Mouse (Mus musculus) heart, adult 9 months (tissue): ENCODE data around the gene Pola2.

Experiments used
- DNase-seq, 2 experiments: peaks; one replicate each; pipeline ENCODE4 v3.0.0; 2022; ENCODE audit warnings: low spot score in 2 of 2

The Pola2 gene

GRCm38 (mm10) chr19:5965280-5965679 is 1.3 kb upstream of the Pola2 start:
- DNase-seq = peak; percentile 22 to 65

- no peak for DNase-seq
These were observed 802 bp upstream of the Pola2 start for GRCm38 (mm10) chr19:5964804-5965203.

DNA sequence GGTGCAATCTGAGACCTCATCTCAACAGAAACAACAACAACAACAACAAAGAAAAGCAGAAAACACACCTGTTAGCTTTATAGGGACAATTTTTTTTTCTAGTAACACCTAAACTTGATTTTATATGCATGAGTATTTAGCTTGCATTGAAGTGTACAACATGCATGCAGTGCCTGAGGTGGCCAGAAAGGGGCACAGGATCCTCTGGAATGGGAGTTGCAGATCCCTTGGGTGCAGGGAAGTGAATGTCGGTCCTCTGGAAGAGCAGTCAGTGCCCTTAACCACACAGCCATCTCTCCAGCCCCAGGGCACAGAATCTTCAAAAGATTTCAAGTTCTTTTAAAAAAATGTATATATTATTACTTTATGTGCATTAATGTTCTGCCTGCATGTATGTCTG is 1.4 kb downstream of the Pola2 start:
- DNase-seq = no peak

GRCm38 (mm10) chr19:5957371-5957770 is 6.6 kb downstream of the Pola2 start:
- DNase-seq = no peak

DNA sequence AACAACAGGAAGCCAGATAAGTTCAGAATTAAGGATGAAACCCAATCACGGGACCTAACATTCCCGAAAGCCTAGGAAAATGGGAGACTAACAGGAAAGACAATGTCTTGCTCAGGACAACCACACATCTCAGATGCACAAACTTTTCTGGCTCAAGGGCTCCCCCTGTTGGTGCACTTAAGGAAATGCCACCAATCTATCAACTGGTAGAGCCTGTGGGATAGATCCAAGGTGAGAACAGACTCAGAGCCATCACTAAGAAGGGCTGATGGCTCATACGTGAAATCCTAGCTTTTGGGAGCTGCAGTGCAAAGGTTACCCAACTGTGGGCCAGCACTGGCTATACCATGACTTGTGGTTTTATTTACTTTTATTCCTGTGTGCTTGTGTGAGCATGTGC is 7.3 kb downstream of the Pola2 start:
- peak; percentile 80 to 89 for DNase-seq

- DNase-seq = peak; percentile 76 to 82
These were observed 8.0 kb downstream of the Pola2 start for GRCm38 (mm10) chr19:5955704-5956670.

DNA sequence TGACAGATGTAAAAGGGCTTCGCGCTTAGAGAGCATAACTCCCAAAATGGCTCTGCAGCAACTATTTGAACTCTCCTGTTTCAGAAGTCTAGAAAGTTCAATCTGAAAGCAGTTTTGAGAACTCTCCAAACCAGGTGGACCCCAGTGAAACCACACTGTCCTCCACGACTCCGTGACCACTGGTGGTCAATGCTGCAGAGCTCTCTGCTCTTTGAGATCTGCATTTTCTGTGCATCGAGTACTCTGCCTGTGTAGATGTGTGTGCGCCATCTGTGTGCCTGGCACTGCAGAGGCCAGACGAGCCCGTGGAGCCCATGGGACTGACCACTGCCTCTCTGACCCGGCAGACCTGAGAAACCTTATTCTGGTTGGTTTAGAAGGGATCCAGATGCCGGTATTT is 9.1 kb downstream of the Pola2 start:
- no peak for DNase-seq

DNA sequence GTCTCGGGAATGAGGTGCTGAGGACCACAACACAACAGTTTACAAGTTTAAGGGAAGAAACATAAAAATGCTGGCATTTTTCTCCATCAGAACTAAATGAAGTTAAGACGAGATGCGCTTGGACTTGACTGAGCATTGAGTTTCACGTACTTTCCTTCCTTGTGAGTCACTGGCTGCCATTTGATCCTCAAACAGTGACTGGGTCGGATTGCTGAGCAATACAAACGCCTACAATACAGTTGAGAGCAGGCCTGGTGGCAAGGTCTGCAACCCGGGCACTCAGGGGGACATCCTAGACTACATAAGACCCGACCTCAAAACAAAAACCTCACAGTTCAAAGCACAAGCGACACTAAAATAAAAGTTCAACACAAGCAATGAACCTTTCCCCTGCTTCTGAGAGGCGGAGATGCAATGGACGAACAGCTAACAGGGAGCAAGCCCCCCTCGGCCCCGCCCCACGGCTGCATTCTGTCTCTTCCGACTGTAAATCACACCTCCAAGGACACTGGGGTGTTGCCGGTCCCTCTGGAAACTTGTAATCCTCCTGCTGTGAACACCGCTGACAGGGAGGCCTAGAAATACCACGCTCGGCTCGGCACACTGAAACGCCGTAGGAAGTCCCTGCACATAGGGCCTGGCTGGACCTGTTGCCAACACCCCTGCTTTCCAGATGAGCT is 9.8 kb downstream of the Pola2 start:
- no peak for DNase-seq

DNA sequence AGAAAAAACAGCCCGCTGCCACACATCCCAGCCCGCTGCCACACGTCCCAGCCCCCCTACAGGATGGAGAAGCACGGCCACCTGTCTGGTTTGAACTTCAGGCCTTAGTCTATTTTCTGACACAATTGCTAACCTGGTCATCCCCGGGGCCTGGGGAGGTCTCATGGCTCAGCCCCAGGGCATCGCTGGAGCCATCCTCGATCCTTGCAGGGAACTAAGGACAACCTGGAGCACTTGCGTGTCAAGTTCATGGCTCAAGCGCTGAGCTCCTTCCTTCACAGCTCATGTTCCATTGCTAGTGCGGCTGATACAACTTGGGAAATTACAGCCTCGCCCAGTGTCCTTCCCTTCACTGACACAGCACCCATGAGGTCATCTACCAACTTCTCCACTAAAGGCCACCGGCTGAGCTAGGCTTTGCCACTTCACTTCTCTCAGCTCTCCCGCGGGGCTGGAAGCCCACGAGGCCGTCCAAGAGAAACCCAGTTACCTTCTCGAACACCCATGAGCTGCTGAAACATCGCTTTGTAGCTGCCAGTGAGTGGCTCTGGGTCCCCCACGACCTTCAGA is 10.7 kb downstream of the Pola2 start:
- no peak for DNase-seq

GRCm38 (mm10) chr19:5952071-5952691 is 11.8 kb downstream of the Pola2 start:
- DNase-seq = peak; percentile 88 to 95

DNA sequence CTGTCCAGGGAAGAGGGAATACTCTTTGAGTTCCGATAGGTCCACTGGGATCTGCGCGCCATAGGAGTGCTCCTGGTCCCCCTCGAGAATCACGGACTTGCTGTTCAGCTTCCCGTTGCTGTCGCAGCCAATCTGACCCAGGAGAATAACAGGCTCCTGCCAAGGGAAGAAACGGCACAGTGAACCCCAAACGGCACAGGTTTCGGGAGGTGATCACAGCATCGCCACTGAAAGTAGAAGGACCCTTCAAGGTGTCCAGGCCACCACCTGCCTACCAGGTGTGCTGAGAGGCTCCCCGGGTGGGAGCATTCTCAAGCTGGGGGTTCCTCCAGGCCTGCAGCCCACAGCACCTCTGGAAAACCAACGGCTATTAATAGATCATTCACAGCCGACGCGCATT is 12.4 kb downstream of the Pola2 start:
- no peak for DNase-seq

GRCm38 (mm10) chr19:5950218-5950617 is 13.8 kb downstream of the Pola2 start:
- no peak for DNase-seq

DNA sequence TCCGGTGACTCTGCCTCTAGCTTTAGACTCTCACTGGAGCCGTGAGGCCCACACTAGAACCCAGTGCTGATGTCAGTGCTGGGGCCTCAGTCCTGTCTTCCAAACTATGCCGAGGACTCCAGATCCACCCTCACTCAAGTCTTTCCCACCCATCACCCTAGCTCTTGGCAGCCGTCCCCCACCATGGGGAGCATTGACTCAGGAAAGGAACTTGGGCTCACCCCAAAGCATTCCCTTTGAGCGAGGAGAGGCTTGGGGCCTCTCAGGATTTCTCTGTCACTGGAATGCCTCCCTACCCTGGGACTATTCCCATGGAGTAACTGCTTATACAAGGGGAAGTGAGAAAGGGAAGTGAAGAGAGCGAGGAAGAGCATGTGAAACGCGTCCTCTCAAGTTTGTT is 18.1 kb downstream of the Pola2 start:
- DNase-seq = peak; percentile 71 to 78

- no peak for DNase-seq
These were observed 19.0 kb downstream of the Pola2 start for GRCm38 (mm10) chr19:5945027-5945426.

DNA sequence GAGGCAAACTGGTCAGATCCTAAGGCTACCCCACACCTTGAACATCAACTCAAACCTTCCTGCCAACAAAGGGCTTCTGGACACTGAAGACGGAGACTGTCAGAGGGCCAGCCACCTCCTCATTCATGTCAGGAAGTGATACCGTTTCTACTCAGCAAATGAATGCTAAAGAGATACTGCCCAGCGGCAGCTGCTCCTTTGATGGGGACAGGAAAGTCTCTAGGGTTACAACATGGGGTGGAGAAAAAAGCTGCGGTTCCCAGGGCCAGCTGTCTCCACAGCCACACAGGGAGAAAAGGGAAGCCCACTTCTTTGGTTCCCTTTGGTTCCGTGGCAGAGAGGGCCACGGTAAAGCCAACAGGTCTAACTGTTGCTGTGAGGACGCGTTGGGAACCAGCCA is 19.9 kb downstream of the Pola2 start:
- DNase-seq = no peak

DNA sequence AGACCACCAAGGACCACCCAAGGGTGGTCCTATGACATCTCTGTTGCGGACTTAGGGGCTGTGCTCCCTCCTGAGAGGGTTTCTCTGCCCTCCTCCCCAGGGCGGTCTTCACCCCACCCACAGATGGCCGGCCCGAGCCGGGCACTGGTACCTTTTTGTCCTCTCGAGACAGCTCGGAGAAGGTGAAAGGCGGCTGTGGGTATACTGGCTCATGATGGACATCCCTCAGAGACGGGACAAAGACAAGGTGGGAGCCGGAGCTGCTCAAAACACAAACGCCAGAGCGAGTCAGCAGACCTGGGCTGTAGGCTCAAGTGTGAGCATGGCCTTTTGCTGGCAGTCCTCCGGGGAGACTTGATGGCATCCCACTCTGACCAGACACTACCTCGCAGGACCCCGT is 20.6 kb downstream of the Pola2 start:
- DNase-seq = no peak

- DNase-seq = no peak
These were observed 21.4 kb downstream of the Pola2 start for GRCm38 (mm10) chr19:5942581-5942980.

- no peak for DNase-seq
These were observed 23.3 kb downstream of the Pola2 start for GRCm38 (mm10) chr19:5940656-5941055.

DNA sequence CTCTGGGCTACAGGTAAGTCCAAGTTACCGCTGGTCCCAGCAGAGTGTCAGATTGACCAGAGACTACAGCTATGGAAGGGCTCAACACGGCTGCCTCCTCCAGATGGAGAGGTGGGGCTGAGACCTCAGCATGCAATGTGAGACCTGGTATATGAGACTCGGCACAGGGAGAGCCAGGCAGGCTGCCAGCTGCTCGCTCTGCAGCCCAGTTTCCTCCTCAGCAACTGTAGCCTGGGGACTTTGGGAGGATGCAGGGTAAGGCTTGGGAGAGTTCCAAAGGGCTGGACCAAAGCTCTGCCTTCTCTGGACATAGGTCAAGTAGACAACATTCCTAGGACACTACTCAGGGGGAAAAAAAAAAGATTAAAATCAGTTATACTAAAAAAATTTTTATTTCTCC is 23.8 kb downstream of the Pola2 start:
- DNase-seq = peak; percentile 88 to 90

DNA sequence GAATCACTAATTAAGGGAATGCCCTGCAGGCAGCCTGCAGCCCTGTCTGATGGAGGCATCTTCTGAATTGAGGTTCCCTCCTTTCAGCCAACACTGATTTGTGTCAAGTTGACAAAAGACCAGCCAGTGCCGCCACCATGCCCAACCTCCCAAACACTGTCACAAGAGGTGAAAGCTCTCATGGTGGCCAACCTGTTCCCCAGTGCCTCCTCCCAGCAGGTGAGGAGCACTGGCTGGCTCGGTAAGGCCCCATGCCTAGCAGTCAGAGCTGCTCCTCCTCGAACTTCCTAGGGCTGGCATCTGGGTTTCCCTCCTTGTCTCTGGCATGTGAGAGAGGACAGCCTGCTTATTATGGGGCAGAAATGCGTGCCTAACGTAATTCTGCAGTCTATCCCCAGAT is 24.3 kb downstream of the Pola2 start:
- DNase-seq = no peak

DNA sequence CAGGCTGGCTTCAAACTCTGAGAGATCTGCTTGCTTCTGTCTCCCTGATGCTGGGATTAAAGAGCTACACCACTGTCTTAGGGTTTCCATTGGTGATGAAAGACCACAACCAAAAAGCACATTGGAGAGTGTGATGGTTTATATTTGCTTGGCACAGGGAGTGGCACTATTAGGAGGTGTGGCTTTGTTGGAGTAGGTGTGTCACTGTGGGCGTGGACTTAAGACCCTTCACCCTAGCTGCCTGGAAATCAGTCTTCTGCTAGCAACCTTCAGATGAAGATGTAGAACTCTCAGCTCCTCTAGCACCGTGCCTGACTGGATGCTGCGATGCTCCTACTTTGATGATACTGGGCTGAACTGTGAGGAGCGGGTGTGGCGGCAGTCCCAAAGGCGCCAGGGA is 25.5 kb downstream of the Pola2 start:
- DNase-seq = no peak

- no peak for DNase-seq
These were observed 26.1 kb downstream of the Pola2 start for GRCm38 (mm10) chr19:5937836-5938406.
